Mouse (Mus musculus): ENCODE measurements around the gene Palld. TPM values are rescaled to one million over a fixed set of nuclear protein-coding genes. Genes with fewer than 3 reads are reported as not detected.

Gene Palld
- total RNA-seq, 4 experiments from 2014 or later, result 7.0 to 8.0 (median 7.4) TPM

DNA sequence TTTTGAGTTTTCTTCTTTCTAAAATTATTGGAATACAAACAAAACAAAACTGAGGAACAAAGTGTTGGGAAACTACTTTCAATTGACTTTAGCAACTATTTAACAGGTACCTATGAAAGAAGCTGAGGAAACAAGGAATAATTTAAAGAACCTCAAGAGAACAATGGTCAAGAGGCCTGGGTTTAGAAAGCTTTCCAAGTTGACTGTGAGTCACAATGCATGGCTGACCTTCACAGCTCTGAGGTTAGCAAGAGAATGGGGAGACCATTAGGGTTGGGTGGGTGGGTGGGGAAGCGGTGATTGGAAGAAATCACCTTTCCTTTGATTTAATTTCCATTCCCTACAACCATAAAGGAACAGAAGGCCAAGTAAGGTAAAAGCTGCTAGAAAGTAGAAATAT, 35.6 kb downstream of the Palld start:
- no peak for DNase-seq (ENCODE audit: low spot score in 2 of 2)

GRCm38 (mm10) chr8:61865365-61865764, 37.1 kb downstream of the Palld start:
- no peak for DNase-seq (ENCODE audit: low spot score in 2 of 2)

DNA sequence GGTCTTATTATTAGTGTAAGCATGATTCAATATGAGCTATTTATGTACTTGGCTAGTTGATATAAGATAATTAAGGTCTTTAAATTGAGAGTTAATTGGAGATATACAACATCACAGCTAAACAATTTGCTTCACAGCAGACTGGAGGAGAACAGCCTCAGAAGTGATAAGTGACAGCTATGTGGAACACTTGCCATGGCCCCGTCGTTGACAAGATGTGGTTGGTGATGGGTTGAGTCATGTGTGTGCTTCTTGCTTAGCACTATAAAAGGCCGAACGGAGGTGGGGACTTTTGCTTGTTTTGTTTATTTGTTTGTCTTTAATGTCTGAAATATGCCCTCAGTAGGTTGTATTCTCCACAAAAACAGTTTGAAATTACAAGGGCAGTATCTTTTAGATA, 51.2 kb downstream of the Palld start:
- DNase-seq (ENCODE audit: low spot score in 2 of 2), result no peak

- no peak for DNase-seq (ENCODE audit: low spot score in 2 of 2)
These were observed 53.8 kb downstream of the Palld start for GRCm38 (mm10) chr8:61848581-61849162.

- no peak for DNase-seq (ENCODE audit: low spot score in 2 of 2)
These were observed 55.0 kb downstream of the Palld start for GRCm38 (mm10) chr8:61847494-61847893.

DNA sequence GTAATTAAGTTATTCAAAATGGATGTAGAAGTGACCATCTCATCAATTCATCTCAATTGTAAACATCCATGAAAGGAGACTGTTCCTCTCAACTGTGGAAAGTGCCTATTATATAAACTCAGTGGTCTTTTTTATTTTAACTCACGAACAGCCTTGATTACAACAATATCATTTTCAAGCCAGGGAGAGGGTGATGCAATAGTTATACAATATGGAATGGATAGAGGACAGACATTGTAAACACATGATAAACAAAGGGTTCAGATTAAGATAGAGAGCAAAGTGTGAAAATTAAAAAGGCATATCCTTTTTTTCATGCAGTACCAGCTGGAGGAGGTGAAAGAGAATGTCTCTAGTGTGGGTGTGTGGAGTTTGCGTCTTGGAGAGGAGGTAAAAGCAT, 57.5 kb downstream of the Palld start:
- DNase-seq (ENCODE audit: low spot score in 2 of 2), result no peak

DNA sequence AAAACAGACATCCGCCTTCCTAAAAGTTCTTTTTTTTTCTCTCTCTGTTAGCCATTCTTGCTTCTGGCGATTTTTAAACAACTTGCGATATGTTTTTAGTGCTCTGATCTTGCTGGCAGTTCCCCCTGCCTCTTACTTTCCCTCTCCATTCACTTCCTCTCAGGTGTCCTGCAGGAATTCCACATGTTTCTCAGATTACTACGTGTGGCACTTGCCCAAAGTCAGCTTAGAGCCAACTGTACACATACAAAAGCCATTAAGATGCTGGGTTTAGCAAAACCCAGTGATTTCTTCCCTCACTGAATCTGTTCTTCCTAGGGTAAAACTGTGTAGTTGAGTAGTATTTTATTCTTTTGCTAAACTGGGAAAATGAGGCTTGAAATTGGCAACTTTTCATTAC, 57.9 kb downstream of the Palld start:
- no peak for DNase-seq (ENCODE audit: low spot score in 2 of 2)

DNA sequence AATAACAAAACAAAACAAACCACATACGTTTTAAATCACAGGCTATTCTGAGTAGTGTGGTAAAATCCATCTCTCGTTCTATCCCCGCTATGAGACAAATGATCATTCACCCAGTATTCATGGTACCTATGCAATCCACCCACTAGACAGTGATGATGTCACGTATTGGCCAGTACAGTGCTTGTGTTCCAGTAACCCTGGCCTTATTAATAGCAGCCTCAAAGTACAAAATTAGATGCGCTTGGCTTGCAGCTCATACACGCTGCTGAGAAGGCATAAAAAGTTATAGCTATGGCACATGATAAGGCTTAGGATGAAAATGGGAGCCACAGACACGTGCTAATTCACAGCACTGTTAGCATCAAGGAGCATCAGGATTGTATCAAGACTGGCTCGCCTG, 58.7 kb downstream of the Palld start:
- DNase-seq (ENCODE audit: low spot score in 2 of 2), result no peak

DNA sequence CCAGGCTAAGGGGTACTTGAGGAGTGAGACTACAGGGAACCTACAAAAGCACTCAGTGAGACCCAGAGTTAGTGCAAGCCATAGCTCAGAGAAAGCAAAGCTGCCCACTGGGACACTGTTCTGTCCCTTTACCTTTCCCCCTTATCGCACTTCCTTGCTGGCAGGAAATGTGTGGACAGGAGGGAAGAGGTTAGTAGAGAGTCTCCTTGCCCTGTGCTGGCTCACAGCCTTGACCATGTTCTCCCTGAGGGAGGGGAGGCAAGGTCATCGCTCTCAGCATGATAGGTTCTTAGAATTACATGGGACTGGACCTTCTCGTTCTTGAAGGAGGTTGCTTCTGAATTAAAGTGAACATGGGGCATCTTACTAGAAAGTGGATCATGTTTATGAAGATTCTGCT, 69.3 kb downstream of the Palld start:
- no peak for DNase-seq (ENCODE audit: low spot score in 2 of 2)

GRCm38 (mm10) chr8:61831944-61832343, 70.5 kb downstream of the Palld start:
- no peak for DNase-seq (ENCODE audit: low spot score in 2 of 2)

- no peak for DNase-seq (ENCODE audit: low spot score in 2 of 2)
These were observed 71.7 kb downstream of the Palld start for GRCm38 (mm10) chr8:61830821-61831220.

DNA sequence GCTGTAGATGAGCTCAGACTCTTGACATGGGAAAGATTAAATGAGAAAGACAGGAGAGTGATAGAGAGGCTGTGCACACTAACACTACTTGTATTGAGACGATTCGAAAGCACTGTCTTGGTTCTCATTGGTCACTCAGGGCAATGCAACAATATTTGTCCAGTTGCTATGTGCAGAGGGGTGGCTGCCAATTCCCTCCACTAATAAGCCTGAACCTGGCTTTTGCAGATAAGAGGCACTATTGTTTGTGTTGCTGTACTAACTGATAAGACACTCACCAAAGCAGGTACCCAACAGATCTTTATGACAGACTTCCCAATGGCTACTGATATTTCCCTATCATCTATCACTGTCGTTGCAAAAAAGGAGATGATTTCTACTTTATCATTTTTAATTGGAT, 77.9 kb downstream of the Palld start:
- no peak for DNase-seq (ENCODE audit: low spot score in 2 of 2)

DNA sequence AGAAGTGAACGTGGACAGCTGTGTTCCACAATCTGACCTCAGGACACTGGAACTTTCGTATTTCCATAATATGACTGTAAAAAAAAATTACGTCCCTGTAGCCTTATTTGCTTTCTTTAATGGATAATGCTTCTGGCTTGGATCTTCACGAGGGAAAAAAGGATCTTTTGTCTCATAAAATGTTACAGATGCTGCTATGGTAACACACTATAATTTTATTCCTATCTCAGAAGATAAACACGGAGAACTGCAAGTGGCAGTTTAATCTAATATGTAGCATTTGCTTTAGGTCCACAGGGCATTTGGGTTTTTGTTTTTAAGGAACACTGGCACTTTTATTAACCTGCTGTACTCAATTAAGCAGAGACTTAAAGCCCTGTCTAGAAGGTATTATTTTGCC, 79.3 kb downstream of the Palld start:
- no peak for DNase-seq (ENCODE audit: low spot score in 2 of 2)

- no peak for DNase-seq (ENCODE audit: low spot score in 2 of 2)
These were observed 98.7 kb downstream of the Palld start for GRCm38 (mm10) chr8:61803764-61804163.

DNA sequence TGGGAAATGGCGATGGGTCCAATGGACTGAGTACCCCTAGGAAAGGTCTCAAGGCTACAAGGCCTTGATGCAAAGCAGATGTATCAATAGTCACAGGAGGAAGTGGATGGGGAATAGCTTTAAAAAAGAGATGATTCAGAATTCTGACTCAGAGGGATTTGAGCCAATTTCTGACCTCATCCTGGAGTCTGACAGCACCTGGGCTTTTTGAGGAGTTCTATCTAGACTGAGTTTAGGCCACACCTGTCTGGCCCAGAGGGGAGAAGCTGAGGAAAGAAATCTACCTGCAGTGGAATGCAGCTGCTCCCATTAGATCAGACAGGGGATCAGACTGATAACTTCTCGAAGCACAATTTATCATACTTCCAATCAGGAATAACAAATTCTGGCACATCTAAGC, 99.7 kb downstream of the Palld start:
- no peak for DNase-seq (ENCODE audit: low spot score in 2 of 2)

DNA sequence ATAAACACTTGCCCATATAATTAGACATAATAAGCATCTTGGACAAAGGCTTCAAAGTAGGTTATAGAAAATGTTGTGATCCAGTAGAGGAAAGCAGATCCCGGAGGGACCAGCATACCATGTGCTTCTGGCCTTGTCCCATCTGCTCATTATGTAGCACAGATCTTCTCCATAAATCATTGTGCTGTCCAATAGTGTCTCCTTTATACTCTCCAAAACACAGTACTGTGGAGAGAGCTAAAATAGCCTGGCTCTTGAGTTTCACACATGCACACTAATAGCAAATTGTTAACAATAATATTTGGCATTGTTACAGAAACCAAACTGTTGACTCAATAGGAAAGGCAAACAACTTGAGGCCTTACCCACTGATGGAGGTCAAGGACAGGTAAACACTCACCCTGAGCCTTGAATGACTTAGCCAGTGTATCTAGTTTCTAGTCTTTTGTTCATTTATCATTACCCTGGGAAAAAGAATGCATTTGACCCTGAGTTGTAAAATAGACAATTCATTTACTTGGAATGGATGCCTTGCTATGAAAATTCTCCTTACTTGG, 105.0 kb downstream of the Palld start:
- no peak for DNase-seq (ENCODE audit: low spot score in 2 of 2)

DNA sequence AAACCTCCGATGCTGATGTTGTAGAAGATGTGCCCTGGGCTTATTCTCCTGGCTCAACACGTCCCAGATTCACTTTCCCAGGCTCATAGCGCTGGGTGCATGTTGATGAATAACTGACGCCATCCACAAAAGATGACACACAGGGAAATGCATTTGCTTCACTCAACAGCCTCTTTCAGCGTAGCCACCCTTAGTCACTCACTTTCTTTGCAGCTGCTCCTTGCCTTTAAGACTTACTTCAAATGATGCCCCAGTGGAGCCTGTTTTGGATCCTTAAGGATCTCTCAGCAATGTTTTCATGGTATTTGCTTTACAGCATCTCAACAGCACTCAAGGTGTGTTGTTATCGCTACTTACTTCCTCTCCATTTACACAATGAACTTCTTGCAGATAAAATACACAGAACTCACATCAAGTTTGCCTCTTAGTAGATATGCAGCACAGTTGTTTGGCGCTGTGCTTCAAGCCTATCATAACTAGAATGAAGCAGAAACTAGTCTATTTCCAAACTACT, 105.9 kb downstream of the Palld start:
- DNase-seq (ENCODE audit: low spot score in 2 of 2), result no peak

GRCm38 (mm10) chr8:61789946-61790345, 112.5 kb downstream of the Palld start:
- DNase-seq (ENCODE audit: low spot score in 2 of 2), result no peak

DNA sequence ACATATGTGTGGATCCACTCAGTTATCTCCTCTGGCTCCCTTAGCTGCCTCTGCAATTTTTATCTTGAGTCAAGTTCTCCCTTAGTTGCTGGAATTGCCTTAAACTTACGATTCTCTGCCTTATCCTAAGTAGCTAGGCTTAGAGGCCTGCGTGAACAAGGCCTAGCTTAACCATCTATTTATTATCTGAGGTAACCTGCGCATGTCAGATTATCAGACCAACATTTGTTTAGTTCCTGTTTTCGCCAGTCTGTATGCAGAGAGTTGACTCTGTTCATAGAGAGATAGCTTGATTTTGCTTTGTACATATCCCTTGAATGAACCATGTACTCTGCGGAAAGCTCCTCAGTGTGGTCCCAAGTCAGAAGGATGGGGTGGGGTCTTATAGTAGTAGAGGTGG, 113.2 kb downstream of the Palld start:
- no peak for DNase-seq (ENCODE audit: low spot score in 2 of 2)

DNA sequence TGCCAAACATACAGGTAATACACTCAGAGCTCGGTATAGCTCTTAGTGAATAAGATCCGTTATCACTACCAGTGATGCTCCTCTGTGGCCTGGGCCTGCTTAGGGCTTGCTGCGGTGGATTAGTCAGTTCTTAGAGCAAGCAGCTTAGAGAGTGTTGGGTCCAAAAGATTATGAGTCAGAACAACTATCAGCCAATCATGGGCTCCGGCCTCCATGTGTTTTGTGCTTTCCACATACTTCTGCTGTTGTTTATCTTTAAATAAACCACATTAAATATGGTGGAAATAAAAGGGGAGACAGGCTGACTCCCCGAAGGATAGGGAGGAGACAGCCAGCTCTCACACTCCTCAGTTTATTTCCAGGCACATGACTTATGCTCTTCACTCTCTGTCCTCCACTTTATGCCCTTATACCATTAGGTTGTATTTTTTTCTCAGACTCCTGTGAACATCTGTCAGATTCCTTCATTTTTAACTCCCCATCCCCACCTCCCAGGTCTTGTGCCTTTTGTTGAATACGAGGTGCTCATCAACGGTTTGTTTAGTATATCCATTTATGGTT, 119.5 kb downstream of the Palld start:
- DNase-seq (ENCODE audit: low spot score in 2 of 2), result no peak

- no peak for DNase-seq (ENCODE audit: low spot score in 2 of 2)
These were observed 121.7 kb downstream of the Palld start for GRCm38 (mm10) chr8:61780652-61781257.

GRCm38 (mm10) chr8:61778194-61778593, 124.3 kb downstream of the Palld start:
- DNase-seq (ENCODE audit: low spot score in 2 of 2), result no peak

DNA sequence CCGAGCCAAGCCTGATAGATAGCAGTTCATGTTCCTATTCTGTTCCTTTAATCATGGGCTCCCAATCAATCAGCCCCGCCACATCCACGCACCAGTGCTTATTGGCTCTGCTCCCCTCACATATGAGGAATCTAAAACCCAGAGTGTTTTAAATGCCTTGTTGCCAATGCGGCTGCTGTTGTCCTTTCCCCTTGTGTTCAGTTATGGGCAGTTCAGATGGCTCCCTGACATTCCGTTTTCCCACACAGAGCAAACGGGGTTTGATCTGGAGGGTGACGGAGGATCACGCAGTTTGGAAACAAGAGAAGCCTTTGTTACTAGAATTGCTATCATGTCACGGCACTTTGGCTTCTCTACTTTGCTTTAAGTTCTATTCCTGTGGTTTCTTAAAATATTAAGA, 125.9 kb downstream of the Palld start:
- no peak for DNase-seq (ENCODE audit: low spot score in 2 of 2)
